Mouse (Mus musculus): Measurements from ENCODE around the gene Ascl2.

Ascl2 gene

GRCm38 (mm10) chr7:142997403-142998150, 28.5 kb upstream of the Ascl2 start:
- DNase-seq, result no peak

DNA sequence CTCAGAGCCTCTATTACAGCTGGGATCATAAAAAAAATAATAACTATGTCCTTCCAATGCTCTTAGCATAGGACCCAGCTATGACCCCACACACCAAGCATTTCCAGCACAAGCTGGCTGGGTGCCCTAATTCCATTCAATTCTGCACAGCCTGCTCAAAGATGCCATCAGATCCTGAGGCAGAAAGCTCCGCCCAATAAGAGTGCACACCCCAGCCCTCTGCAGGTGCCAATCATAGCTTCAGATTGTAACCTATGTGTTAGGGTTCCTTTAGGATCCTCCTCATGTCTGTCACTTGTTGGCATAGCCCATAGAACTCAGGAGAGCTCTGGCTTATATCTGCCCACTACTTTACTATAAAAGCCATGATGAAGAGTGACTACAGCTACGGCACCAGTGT, 27.9 kb upstream of the Ascl2 start:
- DNase-seq, result no peak

GRCm38 (mm10) chr7:142995630-142996338, 26.7 kb upstream of the Ascl2 start:
- DNase-seq, result no peak

DNA sequence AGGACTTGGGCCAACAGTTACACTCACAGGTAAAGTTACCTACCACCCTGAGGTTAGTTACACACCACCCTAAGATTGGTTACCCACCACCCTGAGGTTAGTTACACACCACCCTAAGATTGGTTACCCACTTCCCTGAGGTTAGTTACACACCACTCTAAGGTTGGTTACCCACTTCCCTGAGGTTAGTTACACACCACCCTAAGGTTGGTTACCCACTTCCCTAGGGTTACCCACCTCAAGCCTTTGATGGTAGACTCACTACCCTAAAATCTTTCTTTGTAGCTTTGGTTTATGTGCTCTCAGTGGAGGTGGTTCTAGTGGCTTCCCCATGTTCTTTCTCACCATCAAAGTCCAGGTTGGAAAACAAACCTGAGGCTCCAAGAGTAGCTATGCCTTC, 25.9 kb upstream of the Ascl2 start:
- DNase-seq, result no peak

GRCm38 (mm10) chr7:142987718-142988117, 18.7 kb upstream of the Ascl2 start:
- DNase-seq, result no peak

- DNase-seq, result no peak
Observed at GRCm38 (mm10) chr7:142985146-142985545, 16.1 kb upstream of the Ascl2 start.

DNA sequence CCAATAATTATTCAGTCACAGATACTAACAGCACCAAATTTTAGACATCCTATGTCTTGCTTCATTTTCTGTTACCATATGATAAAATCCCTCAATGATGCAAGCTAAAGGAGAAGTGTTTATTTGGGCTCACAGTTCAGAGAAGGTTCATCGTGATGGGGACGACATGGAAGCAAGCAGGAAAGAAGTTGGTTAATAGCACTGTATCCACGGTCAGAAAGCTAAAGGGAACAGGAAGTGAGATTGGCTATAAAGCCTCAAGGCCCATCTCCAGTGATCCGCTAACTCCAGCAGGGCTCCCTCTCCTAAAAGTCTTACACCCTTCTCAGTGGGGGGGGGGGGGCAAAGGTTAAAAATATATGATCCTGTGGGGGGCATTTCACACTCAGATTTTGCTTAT, 12.8 kb upstream of the Ascl2 start:
- no peak for DNase-seq

- DNase-seq, result peak; percentile 50
Observed at GRCm38 (mm10) chr7:142967884-142968808, 918 bp downstream of the Ascl2 start.

- DNase-seq, result peak; percentile 59
Observed at GRCm38 (mm10) chr7:142967414-142967883, 1.6 kb downstream of the Ascl2 start.

DNA sequence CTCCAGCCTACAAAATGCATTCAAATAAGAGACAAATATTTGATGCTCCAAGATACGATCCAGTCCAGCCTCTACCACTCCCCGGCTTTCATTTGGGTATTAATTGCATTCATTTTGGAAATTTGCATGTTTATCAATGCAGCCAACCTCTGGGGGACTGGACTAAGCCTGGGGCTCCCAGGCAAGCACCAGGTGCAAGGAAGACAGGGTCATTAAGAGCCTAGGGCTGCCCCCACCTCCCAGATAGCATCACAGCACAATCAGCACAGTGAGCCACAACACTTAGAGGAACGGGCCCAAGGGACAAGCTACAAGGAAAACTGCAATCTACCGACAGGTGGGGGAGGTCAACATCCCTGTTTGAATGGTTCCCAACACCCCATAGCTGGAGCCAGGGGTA, 9.3 kb downstream of the Ascl2 start:
- no peak for DNase-seq

DNA sequence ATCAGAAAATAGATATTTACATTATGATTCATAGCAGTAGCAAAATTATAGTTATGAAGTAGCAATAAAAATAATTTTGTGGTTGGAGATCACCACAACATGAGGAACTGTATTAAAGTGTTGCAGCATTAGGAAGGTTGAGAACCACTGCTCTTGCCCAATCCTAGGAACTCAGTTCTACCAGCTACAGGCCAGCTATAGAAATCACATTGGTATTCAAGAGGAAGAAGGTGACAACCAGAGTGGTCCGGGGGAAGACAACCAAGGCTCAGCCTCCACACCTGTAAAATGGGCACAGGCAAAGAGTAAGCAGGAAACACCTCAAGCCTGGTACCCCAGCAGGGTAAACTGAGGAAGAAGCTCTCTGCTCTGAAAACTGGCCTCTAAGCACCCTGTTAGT, 10.2 kb downstream of the Ascl2 start:
- no peak for DNase-seq

DNA sequence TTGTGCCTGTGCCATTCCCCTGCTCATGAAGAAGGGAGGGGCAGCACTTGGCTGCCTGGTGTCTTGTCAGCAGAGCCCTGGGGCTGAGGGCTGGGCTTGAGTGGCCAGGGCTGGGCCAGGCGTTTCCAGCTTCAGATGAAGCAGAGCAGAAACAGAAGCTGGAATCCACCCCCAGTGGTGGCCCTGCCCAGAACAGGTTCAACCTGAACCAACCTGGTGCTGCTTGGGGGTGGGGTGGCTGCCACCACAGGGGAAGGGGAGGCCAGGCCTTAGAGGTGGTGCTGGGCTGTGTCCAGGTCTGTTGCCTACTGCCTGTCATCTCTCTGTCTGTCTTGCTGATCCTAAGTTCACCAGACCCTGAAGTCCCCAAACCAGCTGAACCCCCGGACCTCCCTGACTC, 13.0 kb downstream of the Ascl2 start:
- DNase-seq, result no peak

- DNase-seq, result no peak
Observed at GRCm38 (mm10) chr7:142949568-142949967, 19.5 kb downstream of the Ascl2 start.

- DNase-seq, result no peak
Observed at GRCm38 (mm10) chr7:142937631-142938030, 31.4 kb downstream of the Ascl2 start.

GRCm38 (mm10) chr7:142935708-142936107, 33.4 kb downstream of the Ascl2 start:
- no peak for DNase-seq

DNA sequence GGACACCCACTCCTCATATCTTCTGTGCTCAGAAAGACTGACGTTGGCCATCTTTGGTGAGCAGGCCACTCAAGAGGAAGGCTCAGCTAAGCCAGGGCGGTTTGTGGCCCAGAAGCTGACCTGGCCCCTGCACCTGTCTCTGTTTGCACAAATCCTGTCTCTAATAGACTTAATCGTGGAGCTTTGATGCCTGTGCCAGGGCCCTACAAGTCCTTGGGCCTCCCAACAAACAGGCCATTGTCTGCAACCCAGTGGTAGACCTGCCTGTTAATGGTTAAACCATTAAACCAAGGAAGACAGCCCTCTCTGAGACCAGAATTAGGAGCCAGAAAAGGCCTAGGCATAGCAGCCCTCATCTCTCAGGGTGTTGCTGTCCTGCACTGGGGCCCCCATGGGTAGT, 36.6 kb downstream of the Ascl2 start:
- no peak for DNase-seq

- DNase-seq, result no peak
Observed at GRCm38 (mm10) chr7:142931028-142931427, 38.0 kb downstream of the Ascl2 start, which contains the start of gene Th. Gene Th (minus strand): TSS chr7:142931128.

- no peak for DNase-seq
Observed at GRCm38 (mm10) chr7:142929516-142929915, 39.5 kb downstream of the Ascl2 start.

GRCm38 (mm10) chr7:142927293-142927692, 41.8 kb downstream of the Ascl2 start:
- DNase-seq, result no peak

- DNase-seq, result peak; percentile 82
Observed at GRCm38 (mm10) chr7:142918641-142919628, 50.1 kb downstream of the Ascl2 start.

- peak; percentile 22 for DNase-seq
Observed at GRCm38 (mm10) chr7:142917659-142918058, 51.4 kb downstream of the Ascl2 start.

All from lung, postnatal 10 days (tissue).